Mouse (Mus musculus) lung, embryonic 15.5 days (tissue): ENCODE measurements at regions not wholly inside any gene's neighbourhood (a gene's known extent, or its start where the extent isn't known, plus 50 kb on each side); places are given as distances from the start of the nearest gene placed in this dataset.

Experiments used
- ATAC-seq: fragments of 200-750 bp; cut with Nextera tagmentation; 2 replicates; pipeline ENCODE4 v1.8.0; 2017; ENCODE audit warnings: moderate number of reproducible peaks, borderline replicate concordance; ENCODE audit not compliant: low FRiP score, low TSS enrichment; ENCODE audit errors: extremely low read depth
- H3K27ac ChIP-seq: fragments of 300-500 bp; sonication (generic); 2 replicates; pipeline ENCODE4 v1.5.1; 2015; ENCODE audit warnings: moderate library complexity, mild to moderate bottlenecking, inconsistent platforms
- H3K27me3 ChIP-seq: fragments of 300-500 bp; sonication (generic); 2 replicates; pipeline ENCODE4 v1.6.1; 2015; ENCODE audit warnings: inconsistent platforms
- H3K36me3 ChIP-seq: fragments of 300-500 bp; sonication (generic); 2 replicates; pipeline ENCODE4 v1.6.1; 2015; ENCODE audit warnings: inconsistent platforms
- H3K4me1 ChIP-seq: fragments of 300-500 bp; sonication (generic); 2 replicates; pipeline ENCODE4 v1.6.1; 2015; ENCODE audit warnings: inconsistent platforms
- H3K4me2 ChIP-seq: fragments of 300-500 bp; sonication (generic); 2 replicates; pipeline ENCODE4 v1.6.1; 2015; ENCODE audit warnings: inconsistent platforms, mild to moderate bottlenecking, moderate library complexity
- H3K4me3 ChIP-seq: fragments of 300-500 bp; sonication (generic); 2 replicates; pipeline ENCODE4 v1.5.1; 2015; ENCODE audit warnings: mild to moderate bottlenecking, inconsistent platforms
- H3K9ac ChIP-seq: fragments of 300-500 bp; sonication (generic); 2 replicates; pipeline ENCODE4 v1.6.1; 2015; ENCODE audit warnings: inconsistent platforms
- H3K9me3 ChIP-seq: fragments of 300-500 bp; sonication (generic); 2 replicates; pipeline ENCODE4 v1.6.1; 2016; ENCODE audit warnings: inconsistent platforms
- WGBS: fragments of 180-500 bp; shearing (Covaris S2); methylation state at CpG from one replicate; pipeline ENCODE4 v1.1.7; 2015; 5-methylcytosine and 5-hydroxymethylcytosine counted together

- Histone ChIP-seq H3K4me2 (no peak overlapping the region), H3K9ac (no peak overlapping the region), H3K36me3 (no peaks in the 10 kb centered on the region), H3K9me3 (no peaks in the 10 kb centered on the region), H3K4me3 (no peak overlapping the region), H3K27me3 (no peaks in the 10 kb centered on the region), H3K27ac (no peak overlapping the region), H3K4me1 (no peaks in the 10 kb centered on the region)
- no peak for ATAC-seq
- 70% methylated on average over 8 of the region's 8 CpGs for WGBS
Observed at GRCm38 (mm10) chrX:12452979-12453769, 134.4 kb upstream of the Atp6ap2 start.

- no peak for ATAC-seq
- no peaks in the 10 kb centered on the region for H3K9me3 ChIP-seq
- H3K36me3 ChIP-seq = no peaks in the 10 kb centered on the region
- H3K27me3 ChIP-seq = no peaks in the 10 kb centered on the region; the same call in 1 of the 2 replicates
- H3K9ac ChIP-seq = no peak overlapping the region
- H3K4me2 ChIP-seq = no peak overlapping the region
- H3K27ac ChIP-seq = no peak overlapping the region
- no peak overlapping the region for H3K4me3 ChIP-seq
- 80% methylated on average over 1 of the region's 2 CpGs for WGBS
- no peaks in the 10 kb centered on the region for H3K4me1 ChIP-seq
Observed at GRCm38 (mm10) chrX:12461657-12462056, 125.9 kb upstream of the Atp6ap2 start.

GRCm38 (mm10) chrX:12462936-12463647 is 124.5 kb upstream of the Atp6ap2 start:
- Histone ChIP-seq H3K9ac (no peak overlapping the region), H3K27ac (no peak overlapping the region), H3K4me1 (peaks cover 14% of the 10 kb centered on the region), H3K9me3 (no peaks in the 10 kb centered on the region), H3K4me3 (no peak overlapping the region), H3K27me3 (no peaks in the 10 kb centered on the region; the same call in 1 of the 2 replicates), H3K4me2 (no peak overlapping the region), H3K36me3 (no peaks in the 10 kb centered on the region)
- ATAC-seq = no peak
- 63% methylated on average over 11 of the region's 11 CpGs for WGBS

GRCm38 (mm10) chrX:12466312-12466711 is 121.3 kb upstream of the Atp6ap2 start:
- H3K27me3 ChIP-seq = no peaks in the 10 kb centered on the region; the same call in 1 of the 2 replicates
- peaks cover 19% of the 10 kb centered on the region for H3K4me1 ChIP-seq
- no peak overlapping the region for H3K4me3 ChIP-seq
- peak; percentile 33; the same call in 1 of the 2 replicates for ATAC-seq
- H3K9ac ChIP-seq = no peak overlapping the region
- no peaks in the 10 kb centered on the region for H3K9me3 ChIP-seq
- no peak overlapping the region for H3K4me2 ChIP-seq
- H3K36me3 ChIP-seq = no peaks in the 10 kb centered on the region
- H3K27ac ChIP-seq = peak overlapping the region; percentile 0; the same call in 1 of the 2 replicates
- WGBS = 42% methylated on average over 10 of the region's 10 CpGs

GRCm38 (mm10) chrX:12466897-12467296 is 120.7 kb upstream of the Atp6ap2 start:
- Histone ChIP-seq H3K4me1 (peaks cover 19% of the 10 kb centered on the region), H3K9ac (no peak overlapping the region), H3K9me3 (no peaks in the 10 kb centered on the region), H3K4me2 (no peak overlapping the region; the same call in 1 of the 2 replicates), H3K4me3 (no peak overlapping the region), H3K27me3 (no peaks in the 10 kb centered on the region; the same call in 1 of the 2 replicates), H3K27ac (peak overlapping the region; percentile 69), H3K36me3 (no peaks in the 10 kb centered on the region)
- ATAC-seq = no peak
- WGBS = 28% methylated on average over 6 of the region's 6 CpGs

GRCm38 (mm10) chrX:12467528-12468179 is 119.9 kb upstream of the Atp6ap2 start:
- ATAC-seq = peak; percentile 34; the same call in 1 of the 2 replicates

GRCm38 (mm10) chrX:12472296-12472695 is 115.3 kb upstream of the Atp6ap2 start:
- H3K36me3 ChIP-seq = no peaks in the 10 kb centered on the region
- ATAC-seq = no peak
- H3K4me3 ChIP-seq = no peak overlapping the region
- 0 out of 2 replicates have a peak, but pooled peaks cover 3% of the 10 kb centered on the region for H3K27me3 ChIP-seq
- 68% methylated on average over 5 of the region's 5 CpGs for WGBS
- H3K9me3 ChIP-seq = no peaks in the 10 kb centered on the region
- H3K4me2 ChIP-seq = no peak overlapping the region
- no peak overlapping the region for H3K27ac ChIP-seq
- no peak overlapping the region for H3K9ac ChIP-seq
- peaks cover 13% of the 10 kb centered on the region for H3K4me1 ChIP-seq

More at GRCm38 (mm10) chrX:12467528-12468179, 119.9 kb upstream of the Atp6ap2 start:
- Histone ChIP-seq H3K4me3 (no peak overlapping the region), H3K36me3 (no peaks in the 10 kb centered on the region), H3K4me2 (no peak overlapping the region; the same call in 1 of the 2 replicates), H3K27ac (peak overlapping the region; percentile 69), H3K9ac (no peak overlapping the region), H3K27me3 (no peaks in the 10 kb centered on the region; the same call in 1 of the 2 replicates), H3K4me1 (peaks cover 19% of the 10 kb centered on the region), H3K9me3 (no peaks in the 10 kb centered on the region)
- WGBS = 37% methylated on average over 9 of the region's 10 CpGs

GRCm38 (mm10) chrX:12479207-12479606 is 108.4 kb upstream of the Atp6ap2 start:
- H3K27ac ChIP-seq = no peak overlapping the region
- H3K9ac ChIP-seq = no peak overlapping the region
- no peak for ATAC-seq
- H3K36me3 ChIP-seq = no peaks in the 10 kb centered on the region
- no peaks in the 10 kb centered on the region for H3K4me1 ChIP-seq
- 0 out of 2 replicates have a peak, but pooled peaks cover 3% of the 10 kb centered on the region for H3K27me3 ChIP-seq
- H3K9me3 ChIP-seq = no peaks in the 10 kb centered on the region
- no peak overlapping the region for H3K4me2 ChIP-seq
- H3K4me3 ChIP-seq = no peak overlapping the region
- 73% methylated on average over 6 of the region's 6 CpGs for WGBS

- no peaks in the 10 kb centered on the region for H3K36me3 ChIP-seq
- H3K4me2 ChIP-seq = no peak overlapping the region
- WGBS = 65% methylated on average over 7 of the region's 7 CpGs
- H3K9me3 ChIP-seq = no peaks in the 10 kb centered on the region
- H3K27me3 ChIP-seq = no peaks in the 10 kb centered on the region; the same call in 1 of the 2 replicates
- H3K4me1 ChIP-seq = peaks cover 4% of the 10 kb centered on the region; the same call in 1 of the 2 replicates
- no peak overlapping the region for H3K4me3 ChIP-seq
- no peak for ATAC-seq
- H3K9ac ChIP-seq = no peak overlapping the region
- H3K27ac ChIP-seq = no peak overlapping the region
Observed at GRCm38 (mm10) chrX:12490957-12491356, 96.6 kb upstream of the Atp6ap2 start.

GRCm38 (mm10) chrX:12493216-12493615 is 94.4 kb upstream of the Atp6ap2 start:
- no peak for ATAC-seq
- no peaks in the 10 kb centered on the region for H3K36me3 ChIP-seq
- no peak overlapping the region for H3K4me3 ChIP-seq
- H3K9me3 ChIP-seq = no peaks in the 10 kb centered on the region
- no peak overlapping the region for H3K27ac ChIP-seq
- no peaks in the 10 kb centered on the region; the same call in 1 of the 2 replicates for H3K27me3 ChIP-seq
- WGBS = 42% methylated on average over 5 of the region's 5 CpGs
- H3K4me1 ChIP-seq = peaks cover 4% of the 10 kb centered on the region; the same call in 1 of the 2 replicates
- H3K9ac ChIP-seq = no peak overlapping the region
- H3K4me2 ChIP-seq = no peak overlapping the region

GRCm38 (mm10) chrX:12493916-12494315 is 93.7 kb upstream of the Atp6ap2 start:
- Histone ChIP-seq H3K4me2 (no peak overlapping the region), H3K27me3 (no peaks in the 10 kb centered on the region; the same call in 1 of the 2 replicates), H3K36me3 (no peaks in the 10 kb centered on the region), H3K4me1 (peaks cover 4% of the 10 kb centered on the region; the same call in 1 of the 2 replicates), H3K27ac (no peak overlapping the region), H3K4me3 (no peak overlapping the region), H3K9ac (no peak overlapping the region), H3K9me3 (no peaks in the 10 kb centered on the region)
- no peak for ATAC-seq
- 51% methylated on average over 3 of the region's 3 CpGs for WGBS
